Mouse (Mus musculus) liver, embryonic 14.5 days (tissue): Measurements from ENCODE around the gene Xirp1. TPM values are rescaled to one million over a fixed set of nuclear protein-coding genes. Genes with fewer than 3 reads are reported as not detected.

Experiments used
- ATAC-seq: fragments of 200-750 bp; cut with Nextera tagmentation; 2 replicates; pipeline ENCODE4 v1.8.0; 2017; ENCODE audit warnings: moderate number of reproducible peaks, mild to moderate bottlenecking, moderate library complexity; ENCODE audit not compliant: insufficient read depth
- DNase-seq, 3 experiments: peaks; one replicate each; pipeline ENCODE4 v3.0.0-alpha.2; 2012 to 2013; ENCODE audit warnings: low read depth in 3 of 3, low spot score in 3 of 3
- H3K27ac ChIP-seq: fragments of 300-500 bp; sonication (generic); 2 replicates; pipeline ENCODE4 v1.5.1; 2014; ENCODE audit warnings: moderate library complexity, mild to moderate bottlenecking, control low read depth, inconsistent platforms
- H3K27me3 ChIP-seq: fragments of 300-500 bp; sonication (generic); 2 replicates; pipeline ENCODE4 v1.6.1; 2014; ENCODE audit warnings: mild to moderate bottlenecking, low read length, moderate library complexity; ENCODE audit not compliant: control insufficient read depth, insufficient read depth
- H3K36me3 ChIP-seq: fragments of 300-500 bp; sonication (generic); replicated peaks from 2 replicates; pipeline ENCODE4 v1.6.1; 2014; ENCODE audit warnings: low read depth; ENCODE audit not compliant: control insufficient read depth, insufficient read depth
- H3K4me1 ChIP-seq, 2 experiments: fragments of 200-500 bp in 1 of 2; fragments of 300-500 bp in 1 of 2; sonication (generic) in 1 of 2; replicated peaks; 2 replicates each; pipeline ENCODE4 v1.6.1; 2012 to 2014; ENCODE audit warnings: antibody characterized with exemption in 1 of 2, inconsistent platforms in 1 of 2, low read length in 1 of 2; ENCODE audit not compliant: control insufficient read depth in 2 of 2, insufficient read depth in 2 of 2
- H3K4me2 ChIP-seq: fragments of 300-500 bp; sonication (generic); 2 replicates; pipeline ENCODE4 v1.6.1; 2014; ENCODE audit warnings: low read depth, mild to moderate bottlenecking, control low read depth, moderate library complexity
- H3K4me3 ChIP-seq, 2 experiments: fragments of 200-500 bp in 1 of 2; fragments of 300-500 bp in 1 of 2; sonication (generic) in 1 of 2; 2 replicates each; pipeline ENCODE4 v1.5.1; 2012 to 2014; ENCODE audit warnings: low read depth in 2 of 2, low read length in 2 of 2, mild to moderate bottlenecking in 2 of 2, control low read depth in 1 of 2, inconsistent platforms in 1 of 2, moderate library complexity in 1 of 2; ENCODE audit not compliant: insufficient read depth in 1 of 2
- H3K9ac ChIP-seq: fragments of 300-500 bp; sonication (generic); replicated peaks from 2 replicates; pipeline ENCODE4 v1.6.1; 2014; ENCODE audit warnings: mild to moderate bottlenecking, control low read depth, moderate library complexity
- H3K9me3 ChIP-seq: fragments of 300-500 bp; sonication (generic); 2 replicates; pipeline ENCODE4 v1.6.1; 2016; ENCODE audit warnings: low read length, mixed read lengths; ENCODE audit not compliant: control insufficient read depth
- CTCF ChIP-seq: IDR thresholded peaks from 2 replicates; pipeline ENCODE4 v1.5.1; 2016; ENCODE audit warnings: antibody characterized with exemption, low read depth, control low read depth
- EP300 ChIP-seq: IDR thresholded peaks from 2 replicates; pipeline ENCODE4 v1.6.1; 2016; ENCODE audit warnings: antibody characterized with exemption, low read depth
- WGBS: fragments of 180-500 bp; shearing (Covaris S2); extraction: QIAGEN DNeasy Blood & Tissue Kit; methylation state at CpG from one replicate; pipeline ENCODE4 v1.1.7; 2014; ENCODE audit not compliant: insufficient replicate concordance; 5-methylcytosine and 5-hydroxymethylcytosine counted together
- polyA plus RNA-seq, 2 experiments: library from polyadenylated mRNA; depleted of rRNA in 1 of 2; stranded (reverse) in 1 of 2; unstranded in 1 of 2; fragments of >200 nt; fragmentation: Nextera tagmentation in 1 of 2; extraction: Ambion mirVana in 1 of 2; gene quantifications; 2 replicates each; pipeline versions ENCODE4 v1.2.1 to v1.2.3; 2012 to 2014

The Xirp1 gene
- polyA plus RNA-seq, 2 experiments = not detected

DNA sequence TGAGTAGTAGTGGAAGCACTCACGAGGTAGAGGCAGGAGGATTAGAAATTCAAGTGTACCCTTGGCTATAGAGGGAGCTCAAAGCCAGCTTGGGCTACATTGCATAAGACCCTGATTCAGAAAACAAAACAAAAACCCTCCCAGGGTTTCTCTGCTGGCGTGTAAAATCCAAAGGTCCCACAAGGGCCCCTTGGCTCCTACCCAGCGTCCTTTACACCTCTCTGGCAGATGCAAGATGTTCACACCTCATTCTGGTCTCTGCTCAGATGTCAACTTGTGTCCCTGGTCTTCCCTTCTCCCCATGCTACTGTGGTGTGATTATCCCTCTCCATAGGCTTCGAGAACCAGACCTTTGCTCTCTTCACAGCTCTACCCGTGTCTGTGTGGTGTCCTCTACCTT, 22.6 kb downstream of the Xirp1 start:
- H3K9me3 ChIP-seq = no peaks in the 10 kb centered on the region
- no peak overlapping the region for H3K4me2 ChIP-seq
- peaks cover 9 to 27% of the 10 kb centered on the region in 2 experiments for H3K4me1 ChIP-seq
- TF ChIP-seq EP300 = no peak
- no peak for TF ChIP-seq CTCF
- H3K4me3 ChIP-seq = no peak overlapping the region
- no peaks in the 10 kb centered on the region for H3K27me3 ChIP-seq
- H3K36me3 ChIP-seq = no peaks in the 10 kb centered on the region
- H3K27ac ChIP-seq = no peak overlapping the region
- 55% methylated on average over 5 of the region's 5 CpGs for WGBS
- no peak for ATAC-seq
- DNase-seq = no peak
- no peak overlapping the region for H3K9ac ChIP-seq

DNA sequence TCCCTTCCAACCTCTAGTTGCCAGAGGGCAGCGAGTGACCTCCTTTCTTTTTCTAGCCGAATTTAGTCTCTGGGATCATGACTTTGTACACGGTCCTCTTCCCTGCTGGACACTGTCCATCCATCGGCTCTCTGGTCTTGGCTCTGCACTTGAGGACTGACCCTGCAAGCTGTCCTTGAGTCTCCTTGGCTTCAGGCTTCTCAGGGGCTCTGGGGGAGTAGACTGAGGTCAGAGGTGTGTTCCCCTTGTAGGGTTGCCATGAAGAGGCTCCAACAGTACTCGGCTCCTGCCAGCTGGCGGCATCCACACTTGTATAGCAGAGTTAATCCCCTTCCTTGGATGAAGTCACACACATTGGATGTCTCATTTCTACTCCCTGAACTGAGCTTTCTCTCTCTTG, 23.8 kb downstream of the Xirp1 start:
- no peak overlapping the region for H3K4me2 ChIP-seq
- H3K9ac ChIP-seq = no peak overlapping the region
- H3K27ac ChIP-seq = no peak overlapping the region
- WGBS = 58% methylated on average over 6 of the region's 6 CpGs
- ATAC-seq (no peak), DNase-seq (no peak)
- no peak for TF ChIP-seq EP300
- no peak for TF ChIP-seq CTCF
- no peak overlapping the region for H3K4me3 ChIP-seq
- H3K27me3 ChIP-seq = no peaks in the 10 kb centered on the region
- no peaks in the 10 kb centered on the region for H3K9me3 ChIP-seq
- H3K36me3 ChIP-seq = no peaks in the 10 kb centered on the region
- H3K4me1 ChIP-seq = peaks cover 9 to 27% of the 10 kb centered on the region in 2 experiments

DNA sequence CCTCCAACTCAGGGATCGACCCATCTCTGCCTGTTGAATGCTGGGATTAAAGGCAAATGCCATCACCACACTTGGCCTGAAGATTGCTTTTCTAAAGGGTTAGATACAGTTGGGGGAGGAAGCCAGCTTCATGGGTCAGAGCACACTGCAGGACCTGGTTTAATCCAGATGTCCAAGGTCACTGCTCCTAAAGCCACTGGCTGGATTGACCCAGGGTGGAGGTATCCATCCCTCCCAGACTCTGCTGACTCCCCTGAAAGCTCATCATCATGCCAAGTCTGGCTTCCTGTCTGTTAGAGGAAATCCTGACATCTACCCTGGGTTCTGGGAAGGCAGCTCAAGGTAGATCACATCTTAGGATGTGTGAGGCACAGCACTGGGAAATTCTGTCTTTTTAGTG, 24.6 kb downstream of the Xirp1 start:
- TF ChIP-seq CTCF (no peak), EP300 (no peak)
- Histone ChIP-seq H3K4me1 (peaks cover 9 to 31% of the 10 kb centered on the region in 2 experiments), H3K9ac (no peak overlapping the region), H3K4me3 (no peak overlapping the region), H3K36me3 (no peaks in the 10 kb centered on the region), H3K9me3 (no peaks in the 10 kb centered on the region), H3K4me2 (no peak overlapping the region), H3K27ac (no peak overlapping the region), H3K27me3 (no peaks in the 10 kb centered on the region)
- ATAC-seq = no peak
- WGBS = 68% methylated on average over 1 of the region's 1 CpGs
- no peak for DNase-seq

- no peak overlapping the region for H3K27ac ChIP-seq
- no peaks in the 10 kb centered on the region for H3K27me3 ChIP-seq
- no peak overlapping the region for H3K4me2 ChIP-seq
- H3K9ac ChIP-seq = no peak overlapping the region
- no peak overlapping the region for H3K4me3 ChIP-seq
- DNase-seq (no peak), ATAC-seq (no peak)
- H3K36me3 ChIP-seq = no peaks in the 10 kb centered on the region
- peaks cover 0 to 10% of the 10 kb centered on the region in 2 experiments; a peak in 2 of 4 replicates for H3K4me1 ChIP-seq
- no peak for TF ChIP-seq EP300
- no peaks in the 10 kb centered on the region for H3K9me3 ChIP-seq
- WGBS = 55% methylated on average over 4 of the region's 4 CpGs
Measured at GRCm38 (mm10) chr9:119996080-119996479, 27.3 kb downstream of the Xirp1 start.

DNA sequence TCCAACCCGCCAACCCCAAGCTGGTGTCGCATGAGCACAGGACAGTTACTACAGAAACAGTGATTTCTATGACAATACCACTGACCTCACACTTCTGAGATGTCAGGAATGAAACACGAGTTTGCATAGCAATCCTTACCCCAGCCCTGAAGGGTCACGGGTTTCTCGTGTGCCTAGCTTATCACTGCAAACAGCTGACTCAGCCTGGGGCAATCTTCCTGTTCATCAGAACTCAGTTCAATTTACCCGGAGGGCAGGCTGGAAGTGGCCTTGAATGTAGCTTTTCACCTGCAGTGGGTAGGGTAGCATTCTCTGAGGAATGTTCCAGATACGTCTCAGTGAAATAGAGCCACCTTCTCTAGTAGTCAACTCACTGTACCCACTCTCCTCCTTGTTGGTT, 29.2 kb downstream of the Xirp1 start:
- no peaks in the 10 kb centered on the region for H3K9me3 ChIP-seq
- ATAC-seq (no peak), DNase-seq (no peak)
- H3K4me1 ChIP-seq = peaks cover 0 to 4% of the 10 kb centered on the region in 2 experiments; a peak in 1 of 4 replicates
- H3K4me2 ChIP-seq = no peak overlapping the region
- H3K27ac ChIP-seq = no peak overlapping the region
- no peak for TF ChIP-seq CTCF
- TF ChIP-seq EP300 = no peak
- H3K9ac ChIP-seq = no peak overlapping the region
- no peaks in the 10 kb centered on the region for H3K36me3 ChIP-seq
- no peaks in the 10 kb centered on the region for H3K27me3 ChIP-seq
- WGBS = 33% methylated on average over 7 of the region's 7 CpGs
- H3K4me3 ChIP-seq = no peak overlapping the region
